Mouse (Mus musculus) cerebral cortex, adult 2 months (tissue): ENCODE measurements around the gene Ly86.

Experiments
- WGBS: fragments of 180-500 bp; shearing (Covaris S2); methylation state at CpG from one replicate; pipeline ENCODE4 v1.1.7; 2018; 5-methylcytosine and 5-hydroxymethylcytosine counted together

The Ly86 gene

DNA sequence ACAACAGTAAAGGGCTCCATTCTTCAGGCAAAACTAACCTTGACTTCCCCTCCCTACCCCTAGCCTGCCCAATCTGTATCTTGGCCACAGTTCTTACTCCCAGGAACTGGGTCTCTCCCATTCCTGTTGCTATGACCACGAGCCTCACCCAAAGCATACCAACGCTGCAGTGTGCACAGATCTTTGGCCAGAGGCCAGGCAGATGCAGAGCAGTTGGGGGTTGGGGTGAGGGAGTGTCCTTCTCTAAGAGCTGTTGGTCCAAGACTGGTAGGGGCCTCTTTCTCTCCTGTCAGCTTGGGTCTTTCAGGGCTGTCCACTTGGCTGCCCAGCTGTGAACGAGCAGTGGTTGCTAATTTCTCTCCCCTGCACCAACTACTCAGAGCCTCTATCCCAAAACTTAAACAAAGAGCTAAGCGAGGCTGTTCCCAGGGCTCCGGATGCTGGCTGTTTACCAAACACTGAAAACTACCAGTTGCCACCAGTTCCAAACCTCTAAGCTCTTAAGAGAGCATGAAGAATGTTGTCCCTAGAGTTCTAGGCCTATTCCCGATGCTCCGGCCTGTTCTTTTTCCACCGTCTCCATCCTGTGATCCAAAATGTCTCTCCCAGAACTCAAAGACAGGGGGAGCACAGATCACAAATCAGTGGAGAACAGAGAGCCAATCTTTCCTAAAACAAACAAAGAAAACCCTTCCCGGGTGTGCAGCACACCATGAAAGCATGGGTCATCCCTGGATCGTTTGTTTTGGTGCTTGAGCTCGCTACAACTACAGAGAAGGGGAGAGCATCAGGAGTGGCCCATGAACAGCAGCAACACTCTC, 112.2 kb downstream of the Ly86 start:
- 61% methylated on average over 11 of the region's 11 CpGs for WGBS

DNA sequence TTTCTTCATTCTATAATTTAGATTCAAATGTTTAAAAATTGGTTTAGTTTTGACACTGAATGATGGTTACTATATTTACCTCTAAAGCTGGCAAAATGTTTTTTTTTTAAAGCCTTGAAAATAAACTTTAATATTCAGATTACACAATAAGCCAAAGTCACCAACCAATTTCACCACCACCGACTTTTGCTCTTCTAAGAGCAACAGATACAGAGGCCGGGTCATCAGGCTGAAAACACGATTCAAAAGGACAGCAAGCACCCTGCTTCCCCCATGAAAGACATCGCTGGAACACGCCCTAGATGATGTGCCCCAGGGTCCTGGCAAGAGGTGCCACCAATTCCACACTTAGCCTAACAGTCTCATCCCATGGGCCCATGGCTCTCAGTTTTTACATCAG, 113.5 kb downstream of the Ly86 start:
- WGBS: 89% methylated on average over 5 of the region's 5 CpGs

DNA sequence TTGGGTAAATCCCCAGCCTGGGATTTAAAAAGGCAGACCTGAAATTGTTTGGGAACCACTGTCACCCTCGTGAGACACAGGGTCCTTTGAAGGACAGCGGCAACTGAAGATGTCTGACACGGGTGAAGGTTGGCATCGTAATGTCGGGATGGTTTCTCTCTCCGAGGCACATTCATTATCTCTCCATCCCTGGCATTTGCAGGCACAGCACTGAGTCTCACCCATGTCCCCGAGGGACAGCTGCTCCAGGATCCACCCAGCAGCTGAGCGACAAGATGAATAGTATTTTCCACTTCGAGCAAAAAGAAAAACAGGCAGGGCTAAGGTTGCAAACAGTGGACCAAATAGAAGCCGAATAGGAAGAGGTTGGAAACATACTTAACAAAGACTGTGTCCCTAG, 114.0 kb downstream of the Ly86 start:
- WGBS: 68% methylated on average over 10 of the region's 10 CpGs

DNA sequence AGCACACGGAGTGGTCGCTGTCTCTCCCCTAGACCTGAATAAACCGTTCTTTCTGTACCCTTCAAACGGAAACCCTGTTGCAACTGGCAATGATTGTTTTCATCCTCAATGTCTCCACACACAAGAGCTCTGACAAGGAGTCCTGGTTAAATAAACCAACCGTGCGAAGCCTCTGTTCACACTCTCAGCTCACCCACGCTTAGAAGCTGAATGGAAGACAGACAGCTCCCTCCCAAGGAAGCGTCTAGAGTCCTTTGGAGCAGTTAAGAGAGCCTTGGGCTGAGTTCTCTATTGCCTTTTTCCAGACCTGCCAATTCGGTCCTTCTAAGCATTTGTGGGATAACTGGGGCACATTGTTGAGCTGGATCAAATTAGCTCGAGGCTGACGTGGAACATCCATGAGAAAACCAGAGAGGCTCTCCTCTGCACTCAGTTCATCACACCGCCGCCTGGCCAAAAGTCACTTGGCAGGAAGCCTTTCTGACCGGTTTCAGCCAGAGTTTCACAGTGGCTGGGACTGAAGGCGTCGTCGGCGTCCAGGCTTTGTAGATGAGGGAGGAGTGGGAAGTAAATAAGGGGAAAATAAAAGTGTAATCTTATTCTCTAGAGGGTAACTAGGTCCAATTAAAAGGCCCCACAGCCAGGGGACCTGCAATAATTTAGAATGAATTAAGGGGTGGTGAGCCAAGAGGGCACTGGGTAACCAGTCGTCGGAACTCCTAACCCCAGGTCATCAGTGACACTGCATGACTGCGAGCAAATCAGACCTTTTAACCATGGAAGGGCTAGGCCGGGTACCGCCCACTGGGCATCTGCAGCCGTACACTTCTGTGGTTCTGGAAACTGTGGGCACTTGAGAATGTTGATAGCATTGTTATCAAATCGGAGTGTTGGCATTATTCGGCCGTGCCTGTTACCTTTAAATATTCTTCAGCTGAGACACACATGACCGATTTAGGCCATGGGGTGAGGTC, 115.2 kb downstream of the Ly86 start:
- WGBS: 68% methylated on average over 28 of the region's 28 CpGs

DNA sequence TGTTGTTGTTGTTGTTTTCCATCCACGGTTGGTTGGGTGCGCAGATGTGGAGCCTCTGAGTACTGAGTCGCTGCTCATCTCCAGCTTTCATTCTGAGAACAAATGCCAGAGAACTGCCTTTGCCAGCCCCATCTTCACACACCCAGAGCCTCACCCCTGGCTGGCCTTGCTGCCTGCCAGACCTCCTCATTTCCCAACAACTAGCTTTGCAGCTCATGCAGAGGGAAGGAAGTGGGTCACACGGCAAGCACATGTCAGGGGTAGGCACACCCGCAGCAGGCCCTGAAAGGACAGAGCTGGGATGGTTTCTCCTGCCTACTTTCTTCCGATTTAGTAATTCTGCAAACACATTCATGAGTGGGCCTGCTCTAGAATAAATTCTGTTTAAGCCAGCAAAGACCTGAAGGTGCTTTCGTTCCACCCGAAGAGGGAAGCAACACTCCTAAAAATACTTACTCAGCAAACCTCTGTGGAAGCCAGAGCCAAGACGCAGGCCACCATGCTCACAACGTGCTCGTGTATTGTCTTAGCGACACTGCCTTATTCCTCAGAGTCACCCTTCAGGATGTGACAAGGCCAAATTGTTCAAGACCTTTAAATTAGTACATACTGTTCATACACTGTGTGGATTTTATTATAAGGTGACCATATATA, 117.2 kb downstream of the Ly86 start:
- 65% methylated on average over 12 of the region's 12 CpGs for WGBS

DNA sequence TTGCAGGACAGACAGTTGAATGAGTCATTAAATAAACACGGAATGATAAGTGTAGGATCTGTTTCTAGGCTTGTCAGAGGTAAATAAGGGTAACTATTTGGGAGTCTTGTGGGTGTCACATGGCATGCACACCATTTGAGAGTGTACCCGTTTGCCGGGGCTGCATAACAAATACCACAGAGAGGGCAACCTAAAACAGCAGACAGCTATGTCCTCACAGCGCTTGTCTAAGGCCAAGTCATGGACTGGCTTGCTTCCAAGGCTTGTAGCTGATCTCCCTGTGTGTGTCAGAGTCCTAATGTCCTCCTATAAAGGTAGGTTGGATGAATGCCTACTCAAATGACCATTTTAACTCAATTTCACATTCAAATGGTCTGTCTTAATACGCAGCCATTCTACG, 120.7 kb downstream of the Ly86 start:
- WGBS: 87% methylated on average over 6 of the region's 6 CpGs

DNA sequence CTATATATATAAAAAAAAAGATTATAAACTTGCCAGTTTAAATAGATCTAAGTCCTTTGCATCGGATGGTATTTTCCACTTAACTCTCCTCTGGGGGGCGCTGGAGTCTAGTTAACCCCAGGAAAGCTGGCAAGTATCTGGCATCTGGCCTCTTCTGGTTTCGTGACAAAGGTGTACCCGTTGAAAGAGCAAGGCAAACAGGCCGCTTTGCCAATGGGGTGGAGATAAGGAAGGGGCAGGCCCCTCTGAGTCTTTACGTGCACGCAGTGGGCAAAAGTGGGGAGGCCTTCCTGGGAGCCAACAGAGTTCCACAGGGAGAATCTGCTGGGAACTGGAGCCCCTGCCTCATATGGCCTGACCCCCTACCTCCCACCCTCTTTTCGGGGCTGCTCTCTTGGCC, 122.8 kb downstream of the Ly86 start:
- 22% methylated on average over 8 of the region's 8 CpGs for WGBS
